Mouse (Mus musculus) midbrain, embryonic 16.5 days (tissue): ENCODE results near the gene Nlrp4c. TPM values are rescaled to one million over a fixed set of nuclear protein-coding genes. Genes with fewer than 3 reads are reported as not detected.
"Not testable (repeated sequence)": the region's sequence is repeated elsewhere in the genome, so short reads cannot be mapped to it uniquely, and the experiment has no call there.

ENCODE experiments used
- ATAC-seq: fragments of 200-750 bp; cut with Nextera tagmentation; 2 replicates; pipeline ENCODE4 v1.8.0; 2017; ENCODE audit warnings: moderate TSS enrichment
- H3K27ac ChIP-seq: fragments of 300-500 bp; sonication (generic); 2 replicates; pipeline ENCODE4 v1.5.1; 2014; ENCODE audit warnings: mild to moderate bottlenecking, low read length, mixed read lengths
- H3K27me3 ChIP-seq: fragments of 300-500 bp; sonication (generic); 2 replicates; pipeline ENCODE4 v1.6.1; 2014; ENCODE audit warnings: low read depth, low read length, mixed read lengths; ENCODE audit not compliant: control insufficient read depth, insufficient read depth
- H3K36me3 ChIP-seq: fragments of 300-500 bp; sonication (generic); 2 replicates; pipeline ENCODE4 v1.6.1; 2014; ENCODE audit warnings: mild to moderate bottlenecking, low read length, moderate library complexity, mixed read lengths; ENCODE audit not compliant: control insufficient read depth, insufficient read depth
- H3K4me1 ChIP-seq: fragments of 300-500 bp; sonication (generic); 2 replicates; pipeline ENCODE4 v1.6.1; 2014; ENCODE audit warnings: mild to moderate bottlenecking, low read length, mixed read lengths; ENCODE audit not compliant: control insufficient read depth, insufficient read depth
- H3K4me2 ChIP-seq: fragments of 300-500 bp; sonication (generic); 2 replicates; pipeline ENCODE4 v1.6.1; 2014; ENCODE audit warnings: mild to moderate bottlenecking, low read length, mixed read lengths
- H3K4me3 ChIP-seq: fragments of 300-500 bp; sonication (generic); 2 replicates; pipeline ENCODE4 v1.5.1; 2014; ENCODE audit warnings: low read depth, mild to moderate bottlenecking, low read length, moderate library complexity, mixed read lengths
- H3K9ac ChIP-seq: fragments of 300-500 bp; sonication (generic); 2 replicates; pipeline ENCODE4 v1.6.1; 2014; ENCODE audit warnings: low read depth, low read length, mixed read lengths
- H3K9me3 ChIP-seq: fragments of 300-500 bp; sonication (generic); replicated peaks from 2 replicates; pipeline ENCODE4 v1.6.1; 2014; ENCODE audit warnings: mild to moderate bottlenecking, low read length, mixed read lengths; ENCODE audit not compliant: control insufficient read depth, poor library complexity, severe bottlenecking
- WGBS: fragments of 180-500 bp; shearing (Covaris S2); extraction: QIAGEN DNeasy Blood & Tissue Kit; methylation state at CpG from one replicate; pipeline ENCODE4 v1.1.7; 2014; 5-methylcytosine and 5-hydroxymethylcytosine counted together
- polyA plus RNA-seq: library from polyadenylated mRNA; unstranded; fragments of >200 nt; fragmentation: Nextera tagmentation; extraction: Ambion mirVana; gene quantifications from 2 replicates; pipeline ENCODE4 v1.2.1, GENCODE M21; 2015

Gene Nlrp4c
- polyA plus RNA-seq = not detected in 2 replicates

GRCm38 (mm10) chr7:6044861-6045260, at the start of gene Nlrp4c:
Gene Nlrp4c (plus strand): TSS chr7:6045161.
- WGBS = 93% methylated on average over 11 of the region's 11 CpGs

DNA sequence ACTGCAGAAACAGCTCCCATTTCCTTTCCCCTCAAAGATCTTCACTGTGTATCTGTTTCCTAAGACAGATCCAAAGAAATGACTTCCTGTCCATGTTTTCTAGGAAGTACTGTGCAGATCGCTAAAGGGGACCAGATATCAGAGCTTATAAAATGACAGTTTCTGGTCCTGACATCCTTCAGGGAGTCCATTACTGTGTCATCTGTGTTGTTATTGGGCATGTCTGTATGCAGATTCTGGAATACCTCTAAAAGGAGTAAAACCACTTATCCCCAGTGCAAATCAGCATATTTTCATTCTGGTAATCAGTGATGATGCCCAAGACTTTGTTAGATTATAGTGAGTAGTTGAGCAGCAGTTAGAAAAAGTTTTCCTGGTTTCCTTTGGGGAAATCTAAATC, 34.1 kb upstream of the Nlrp4c start, which contains the start of gene Vmn1r65:
Gene Vmn1r65, minus strand, starts transcription at position 101 of the 400 bp plus-strand sequence.
- WGBS = 95% methylated on average over 1 of the region's 1 CpGs
- Histone ChIP-seq H3K9me3 (peaks cover 14% of the 10 kb centered on the region), H3K4me2 (no peak within 1 kb of the TSS), H3K27me3 (no peaks in the 10 kb centered on the region), H3K36me3 (no peaks in the 10 kb centered on the region), H3K27ac (no peak within 1 kb of the TSS), H3K4me3 (no peak within 1 kb of the TSS), H3K9ac (no peak within 1 kb of the TSS), H3K4me1 (no peaks in the 10 kb centered on the region)
- no peak for ATAC-seq

More at GRCm38 (mm10) chr7:6044861-6045260, at the start of gene Nlrp4c:
- no peak within 1 kb of the TSS for H3K27ac ChIP-seq
- H3K27me3 ChIP-seq = no peaks in the 10 kb centered on the region
- H3K9ac ChIP-seq = no peak within 1 kb of the TSS
- H3K9me3 ChIP-seq = peaks cover 11% of the 10 kb centered on the region; the same call in 1 of the 2 replicates
- no peaks in the 10 kb centered on the region for H3K36me3 ChIP-seq
- H3K4me2 ChIP-seq = no peak within 1 kb of the TSS
- ATAC-seq = no peak
- no peak within 1 kb of the TSS for H3K4me3 ChIP-seq
- H3K4me1 ChIP-seq = no peaks in the 10 kb centered on the region

GRCm38 (mm10) chr7:6119501-6119900, 74.5 kb downstream of the Nlrp4c start:
- Histone ChIP-seq H3K9me3 (no peaks in the 10 kb centered on the region), H3K36me3 (no peaks in the 10 kb centered on the region), H3K4me3 (no peak overlapping the region), H3K27ac (no peak overlapping the region), H3K4me1 (no peaks in the 10 kb centered on the region), H3K4me2 (no peak overlapping the region), H3K9ac (no peak overlapping the region), H3K27me3 (no peaks in the 10 kb centered on the region)
- ATAC-seq = no peak
- 76% methylated on average over 3 of the region's 3 CpGs for WGBS

DNA sequence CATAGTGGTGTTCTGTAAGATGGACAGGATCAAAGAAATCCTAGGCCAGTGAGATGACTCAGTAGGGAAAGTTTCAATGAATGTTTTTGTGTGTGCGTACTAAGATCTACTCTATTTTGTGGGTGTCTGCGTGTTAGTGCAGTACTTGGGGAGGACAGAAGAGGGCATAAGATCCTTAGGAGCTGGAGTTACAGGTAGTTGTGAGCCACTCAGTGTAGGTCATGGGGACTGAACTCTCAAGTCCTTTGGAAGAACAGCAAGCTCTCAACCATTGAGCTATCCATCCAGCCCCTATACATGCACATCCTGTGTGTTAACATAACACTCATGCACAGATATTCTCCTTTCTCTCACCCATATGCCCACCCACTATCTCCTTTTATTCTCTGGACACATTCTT, 75.1 kb downstream of the Nlrp4c start:
- 77% methylated on average over 2 of the region's 2 CpGs for WGBS
- not testable (repeated sequence) for ATAC-seq, H3K27ac ChIP-seq, H3K27me3 ChIP-seq, H3K4me1 ChIP-seq, H3K4me3 ChIP-seq, H3K4me2 ChIP-seq, H3K36me3 ChIP-seq, H3K9me3 ChIP-seq, H3K9ac ChIP-seq

DNA sequence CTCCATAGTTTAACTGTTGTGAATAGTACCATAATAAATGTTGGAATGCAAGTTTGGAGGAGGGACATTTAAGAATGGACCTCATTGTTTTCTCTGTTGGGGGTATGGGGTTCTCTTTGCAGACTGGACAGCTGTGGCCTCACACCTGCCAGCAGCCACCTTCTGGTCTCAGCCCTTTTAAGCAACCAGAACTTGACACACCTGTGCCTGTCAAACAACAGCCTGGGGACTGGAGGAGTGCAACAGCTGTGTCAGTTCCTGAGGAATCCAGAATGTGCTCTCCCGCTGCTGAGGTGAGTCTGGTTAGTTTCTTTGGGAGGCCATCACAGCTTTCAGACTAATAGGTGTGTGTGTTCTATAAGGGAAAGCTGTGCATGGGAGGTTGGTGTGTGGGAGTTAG, 76.2 kb downstream of the Nlrp4c start:
- not testable (repeated sequence) for H3K9ac ChIP-seq, H3K4me2 ChIP-seq, H3K9me3 ChIP-seq, H3K4me1 ChIP-seq, ATAC-seq, H3K27ac ChIP-seq, H3K27me3 ChIP-seq, H3K4me3 ChIP-seq, H3K36me3 ChIP-seq
- 83% methylated on average over 1 of the region's 1 CpGs for WGBS

DNA sequence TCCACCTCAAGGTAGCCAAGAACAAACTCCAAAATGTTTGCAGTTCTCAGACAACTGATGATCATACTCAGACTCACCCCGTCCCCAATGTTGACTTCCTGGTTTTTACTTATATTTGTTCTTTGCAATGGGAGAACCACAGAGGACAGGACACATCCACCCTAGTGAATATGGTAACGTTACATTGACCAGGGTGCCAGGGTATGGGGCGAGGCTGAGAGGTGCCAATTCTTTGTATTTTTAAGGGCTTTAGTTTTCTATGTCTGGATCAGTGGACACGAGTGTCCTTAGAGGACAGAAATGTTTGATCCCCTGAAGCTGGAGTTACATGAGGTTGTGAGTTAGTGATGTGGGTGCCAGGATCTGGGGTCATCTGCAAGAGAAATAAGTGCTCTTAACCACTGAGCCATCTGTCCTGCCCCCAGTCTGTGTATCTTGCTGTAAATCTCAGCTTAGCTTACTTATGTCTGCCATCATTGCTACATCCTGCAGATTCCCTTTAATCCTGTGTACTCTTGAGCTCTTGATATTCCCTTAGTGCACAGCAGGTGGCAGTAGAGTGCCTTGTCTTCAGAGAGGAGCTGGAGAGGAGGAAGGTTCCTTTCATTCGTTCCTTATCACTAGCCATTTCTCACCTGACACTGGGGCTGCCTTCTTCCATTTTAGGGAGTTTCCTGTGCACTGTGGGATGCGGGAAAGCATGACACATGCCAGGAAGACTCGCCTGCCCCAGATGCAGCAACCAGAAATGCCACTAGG, 81.9 kb downstream of the Nlrp4c start:
- no peaks in the 10 kb centered on the region for H3K4me1 ChIP-seq
- peak overlapping the region; percentile 66; the same call in 1 of the 2 replicates for H3K27ac ChIP-seq
- H3K9ac ChIP-seq = 0 out of 2 replicates have a peak overlapping the region, but pooled peaks have one; percentile 40
- WGBS = 39% methylated on average over 7 of the region's 7 CpGs
- H3K27me3 ChIP-seq = no peaks in the 10 kb centered on the region
- no peak overlapping the region for H3K4me2 ChIP-seq
- H3K4me3 ChIP-seq = no peak overlapping the region
- peak; percentile 83 for ATAC-seq
- no peaks in the 10 kb centered on the region for H3K9me3 ChIP-seq
- peaks cover under 1% of the 10 kb centered on the region; the same call in 1 of the 2 replicates for H3K36me3 ChIP-seq

- H3K4me3 ChIP-seq = no peak overlapping the region
- no peak overlapping the region for H3K27ac ChIP-seq
- peaks cover 17% of the 10 kb centered on the region for H3K36me3 ChIP-seq
- H3K4me2 ChIP-seq = no peak overlapping the region
- no peak overlapping the region for H3K9ac ChIP-seq
- 49% methylated on average over 4 of the region's 4 CpGs for WGBS
- ATAC-seq = no peak
- H3K9me3 ChIP-seq = peaks cover 7% of the 10 kb centered on the region; the same call in 1 of the 2 replicates
- H3K27me3 ChIP-seq = no peaks in the 10 kb centered on the region
- no peaks in the 10 kb centered on the region for H3K4me1 ChIP-seq
Observed at GRCm38 (mm10) chr7:6130346-6130745, 85.4 kb downstream of the Nlrp4c start.

- 83% methylated on average over 30 of the region's 30 CpGs for WGBS
- Histone ChIP-seq H3K4me1 (no peaks in the 10 kb centered on the region), H3K9ac (no peak overlapping the region), H3K9me3 (peaks cover 7% of the 10 kb centered on the region; the same call in 1 of the 2 replicates), H3K27ac (no peak overlapping the region), H3K4me2 (no peak overlapping the region), H3K4me3 (no peak overlapping the region), H3K27me3 (no peaks in the 10 kb centered on the region), H3K36me3 (peaks cover 17% of the 10 kb centered on the region)
- ATAC-seq = no peak
Observed at GRCm38 (mm10) chr7:6132646-6133045, 87.7 kb downstream of the Nlrp4c start.

DNA sequence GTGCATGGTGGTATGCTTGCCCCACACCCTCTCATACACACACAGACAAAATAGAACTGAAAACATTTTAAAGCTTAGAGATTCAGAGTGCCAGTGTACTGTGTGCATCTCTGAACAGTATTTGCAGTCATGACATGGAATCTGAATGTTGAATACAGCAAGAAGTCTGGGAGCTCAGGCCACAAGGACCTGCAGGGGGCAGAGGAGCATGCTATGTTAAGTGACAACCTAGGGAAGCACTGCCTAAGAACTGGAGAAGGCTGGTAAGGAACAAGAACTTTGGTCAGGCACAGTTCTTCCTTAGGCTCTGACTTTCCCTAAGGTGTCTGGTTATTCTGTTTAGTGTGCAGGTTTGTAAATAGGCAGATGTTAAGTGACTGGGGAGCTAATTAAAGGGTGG, 91.5 kb downstream of the Nlrp4c start:
- Histone ChIP-seq H3K4me2 (no peak overlapping the region), H3K27me3 (no peaks in the 10 kb centered on the region), H3K4me1 (no peaks in the 10 kb centered on the region), H3K36me3 (peaks cover 17% of the 10 kb centered on the region), H3K9ac (no peak overlapping the region), H3K9me3 (peaks cover 7% of the 10 kb centered on the region; the same call in 1 of the 2 replicates), H3K4me3 (no peak overlapping the region), H3K27ac (no peak overlapping the region)
- no peak for ATAC-seq
